Mouse (Mus musculus): ENCODE results near the gene Lhx2. TPM values are rescaled to one million over a fixed set of nuclear protein-coding genes. Genes with fewer than 3 reads are reported as not detected.

The Lhx2 gene
- polyA plus RNA-seq, 1 experiment from 2014 or later = 6.0 TPM

- H3K4me3 ChIP-seq = peak overlapping the region; percentile 46
- H3K36me3 ChIP-seq = no peaks in the 10 kb centered on the region
- no peak for DNase-seq (ENCODE audit: low spot score)
- 11% methylated on average over 4 of the region's 4 CpGs for WGBS
- H3K27me3 ChIP-seq (ENCODE audit: insufficient read depth, poor library complexity, severe bottlenecking) = peaks cover 61% of the 10 kb centered on the region
- peaks cover 13% of the 10 kb centered on the region for H3K4me1 ChIP-seq
- no peaks in the 10 kb centered on the region for H3K9me3 ChIP-seq
- no peak overlapping the region for H3K27ac ChIP-seq
Observed at GRCm38 (mm10) chr2:38379546-38379870, 40.4 kb downstream of the Lhx2 start.

GRCm38 (mm10) chr2:38380136-38381083 is 41.3 kb downstream of the Lhx2 start:
- no peak for DNase-seq (ENCODE audit: low spot score)
- peaks cover 52% of the 10 kb centered on the region for H3K27me3 ChIP-seq (ENCODE audit: insufficient read depth, poor library complexity, severe bottlenecking)
- WGBS = 29% methylated on average over 10 of the region's 10 CpGs
- H3K36me3 ChIP-seq = no peaks in the 10 kb centered on the region
- H3K4me3 ChIP-seq = no peak overlapping the region
- H3K4me1 ChIP-seq = peaks cover 13% of the 10 kb centered on the region
- H3K9me3 ChIP-seq = no peaks in the 10 kb centered on the region
- no peak overlapping the region for H3K27ac ChIP-seq

GRCm38 (mm10) chr2:38387568-38388262 is 48.6 kb downstream of the Lhx2 start:
- Histone ChIP-seq H3K9me3 (no peaks in the 10 kb centered on the region), H3K27me3 (ENCODE audit: insufficient read depth, poor library complexity, severe bottlenecking) (peaks cover 11% of the 10 kb centered on the region; the same call in 1 of the 2 replicates), H3K4me3 (no peak overlapping the region), H3K4me1 (peaks cover 3% of the 10 kb centered on the region; the same call in 1 of the 2 replicates), H3K27ac (no peak overlapping the region), H3K36me3 (no peaks in the 10 kb centered on the region)
- WGBS = 72% methylated on average over 10 of the region's 10 CpGs
- DNase-seq (ENCODE audit: low spot score) = no peak

GRCm38 (mm10) chr2:38394977-38395868 is 56.1 kb downstream of the Lhx2 start:
- 59% methylated on average over 17 of the region's 17 CpGs for WGBS
- DNase-seq (ENCODE audit: low spot score) = no peak
- Histone ChIP-seq H3K4me1 (peaks cover 7% of the 10 kb centered on the region; the same call in 1 of the 2 replicates), H3K27me3 (ENCODE audit: insufficient read depth, poor library complexity, severe bottlenecking) (peaks cover 7% of the 10 kb centered on the region; the same call in 1 of the 2 replicates), H3K9me3 (no peaks in the 10 kb centered on the region), H3K36me3 (no peaks in the 10 kb centered on the region), H3K4me3 (no peak overlapping the region), H3K27ac (no peak overlapping the region)

GRCm38 (mm10) chr2:38395869-38396236 is 56.8 kb downstream of the Lhx2 start:
- no peak for DNase-seq (ENCODE audit: low spot score)
- no peak overlapping the region for H3K27ac ChIP-seq
- peaks cover 7% of the 10 kb centered on the region; the same call in 1 of the 2 replicates for H3K4me1 ChIP-seq
- no peak overlapping the region for H3K4me3 ChIP-seq
- H3K9me3 ChIP-seq = no peaks in the 10 kb centered on the region
- H3K36me3 ChIP-seq = no peaks in the 10 kb centered on the region
- peaks cover 7% of the 10 kb centered on the region; the same call in 1 of the 2 replicates for H3K27me3 ChIP-seq (ENCODE audit: insufficient read depth, poor library complexity, severe bottlenecking)

- H3K4me1 ChIP-seq = peaks cover 4% of the 10 kb centered on the region; the same call in 1 of the 2 replicates
- 63% methylated on average over 7 of the region's 7 CpGs for WGBS
- no peak for DNase-seq (ENCODE audit: low spot score)
- H3K4me3 ChIP-seq = no peak overlapping the region
- no peak overlapping the region for H3K27ac ChIP-seq
- H3K9me3 ChIP-seq = no peaks in the 10 kb centered on the region
- H3K36me3 ChIP-seq = no peaks in the 10 kb centered on the region
- H3K27me3 ChIP-seq (ENCODE audit: insufficient read depth, poor library complexity, severe bottlenecking) = no peaks in the 10 kb centered on the region; the same call in 1 of the 2 replicates
Observed at GRCm38 (mm10) chr2:38397306-38397705, 58.2 kb downstream of the Lhx2 start.

- H3K4me3 ChIP-seq = no peak overlapping the region
- WGBS = 56% methylated on average over 6 of the region's 6 CpGs
- H3K36me3 ChIP-seq = no peaks in the 10 kb centered on the region
- H3K9me3 ChIP-seq = no peaks in the 10 kb centered on the region
- peaks cover 4% of the 10 kb centered on the region; the same call in 1 of the 2 replicates for H3K4me1 ChIP-seq
- DNase-seq (ENCODE audit: low spot score) = no peak
- H3K27me3 ChIP-seq (ENCODE audit: insufficient read depth, poor library complexity, severe bottlenecking) = no peaks in the 10 kb centered on the region; the same call in 1 of the 2 replicates
- no peak overlapping the region for H3K27ac ChIP-seq
Observed at GRCm38 (mm10) chr2:38397882-38398281, 58.8 kb downstream of the Lhx2 start.

GRCm38 (mm10) chr2:38402611-38403010 is 63.5 kb downstream of the Lhx2 start:
- no peak for DNase-seq (ENCODE audit: low spot score)
- Histone ChIP-seq H3K4me3 (no peak overlapping the region), H3K27ac (no peak overlapping the region), H3K27me3 (ENCODE audit: insufficient read depth, poor library complexity, severe bottlenecking) (peaks cover 5% of the 10 kb centered on the region; the same call in 1 of the 2 replicates), H3K4me1 (peaks cover under 1% of the 10 kb centered on the region; the same call in 1 of the 2 replicates), H3K36me3 (no peaks in the 10 kb centered on the region), H3K9me3 (no peaks in the 10 kb centered on the region)
- WGBS = 92% methylated on average over 1 of the region's 1 CpGs

GRCm38 (mm10) chr2:38403231-38403630 is 64.2 kb downstream of the Lhx2 start:
- 77% methylated on average over 12 of the region's 12 CpGs for WGBS
- Histone ChIP-seq H3K4me3 (no peak overlapping the region), H3K9me3 (no peaks in the 10 kb centered on the region), H3K27me3 (ENCODE audit: insufficient read depth, poor library complexity, severe bottlenecking) (peaks cover 5% of the 10 kb centered on the region; the same call in 1 of the 2 replicates), H3K4me1 (no peaks in the 10 kb centered on the region), H3K36me3 (no peaks in the 10 kb centered on the region), H3K27ac (no peak overlapping the region)
- DNase-seq (ENCODE audit: low spot score) = no peak

- H3K27ac ChIP-seq = no peak overlapping the region
- no peak for DNase-seq (ENCODE audit: low spot score)
- no peaks in the 10 kb centered on the region for H3K4me1 ChIP-seq
- no peak overlapping the region for H3K4me3 ChIP-seq
- no peaks in the 10 kb centered on the region for H3K9me3 ChIP-seq
- H3K36me3 ChIP-seq = no peaks in the 10 kb centered on the region
- WGBS = 73% methylated on average over 10 of the region's 10 CpGs
- H3K27me3 ChIP-seq (ENCODE audit: insufficient read depth, poor library complexity, severe bottlenecking) = peaks cover 5% of the 10 kb centered on the region; the same call in 1 of the 2 replicates
Observed at GRCm38 (mm10) chr2:38404007-38404596, 65.0 kb downstream of the Lhx2 start.

- Histone ChIP-seq H3K9me3 (no peaks in the 10 kb centered on the region), H3K4me1 (no peaks in the 10 kb centered on the region), H3K4me3 (no peak overlapping the region), H3K36me3 (no peaks in the 10 kb centered on the region), H3K27me3 (ENCODE audit: insufficient read depth, poor library complexity, severe bottlenecking) (peaks cover 5% of the 10 kb centered on the region; the same call in 1 of the 2 replicates), H3K27ac (no peak overlapping the region)
- DNase-seq (ENCODE audit: low spot score) = no peak
- WGBS = 68% methylated on average over 4 of the region's 4 CpGs
Observed at GRCm38 (mm10) chr2:38405356-38405755, 66.3 kb downstream of the Lhx2 start.

- H3K4me1 ChIP-seq = no peaks in the 10 kb centered on the region
- no peak for DNase-seq (ENCODE audit: low spot score)
- no peaks in the 10 kb centered on the region for H3K36me3 ChIP-seq
- H3K9me3 ChIP-seq = no peaks in the 10 kb centered on the region
- H3K27ac ChIP-seq = no peak overlapping the region
- H3K27me3 ChIP-seq (ENCODE audit: insufficient read depth, poor library complexity, severe bottlenecking) = peaks cover 9% of the 10 kb centered on the region; the same call in 1 of the 2 replicates
- WGBS = 77% methylated on average over 3 of the region's 3 CpGs
- no peak overlapping the region for H3K4me3 ChIP-seq
Observed at GRCm38 (mm10) chr2:38409309-38409708, 70.2 kb downstream of the Lhx2 start.
